Comparison of ENCODE assay signal across 20 mouse cellular contexts in the genomic region with DNA sequence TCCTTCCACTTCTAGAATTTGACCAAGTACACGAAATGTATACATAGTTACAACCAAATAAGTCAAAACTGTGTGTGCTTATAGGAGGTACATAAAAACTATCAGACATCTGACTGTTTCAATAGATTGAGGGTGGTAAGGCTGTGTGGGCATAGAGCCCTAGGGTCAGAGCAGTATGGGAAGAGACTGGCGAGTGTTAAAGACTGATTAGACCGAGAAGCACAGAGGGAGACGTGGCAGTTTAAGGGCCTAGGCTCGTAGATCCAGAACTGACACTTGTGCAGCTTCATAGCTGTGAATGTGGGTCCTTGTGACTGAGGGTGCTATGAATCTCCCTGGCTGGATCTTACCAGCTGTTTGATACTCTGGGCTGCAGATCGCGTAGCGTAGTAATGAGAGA. TPM values are rescaled to one million over a fixed set of nuclear protein-coding genes. Genes with fewer than 3 reads are reported as not detected.
A peak's percentile ranks its signal among the peaks of the same experiment; 100 is the strongest.
DNase-seq lines count a peak whose midpoint lies in the region; ATAC-seq and TF ChIP-seq lines count a peak whose summit lies in the region.
"Had no signal": no experiment of that assay in that cellular context is flagged by ENCODE, and none has a peak within 500 bp of the region (broad histone marks: within the 10 kb centered on the region; RNA-seq: fewer than 3 reads in every experiment).

No protein-coding gene starts in this region.

- H3K27ac ChIP-seq in heart, embryonic 10.5 days = no peak overlapping the region
- H3K27ac ChIP-seq in left cerebral cortex, adult 2 months = peak overlapping the region; percentile 16; the same call in 1 of the 2 replicates
- H3K27ac ChIP-seq in ES-Bruce4 (ENCODE audit: insufficient read depth, low read length) = peak overlapping the region; percentile 24; the same call in 1 of the 2 replicates
- no peak overlapping the region for H3K27ac ChIP-seq in liver, embryonic 13.5 days
- no peak overlapping the region for H3K27ac ChIP-seq in hindbrain, embryonic 14.5 days
- H3K27ac ChIP-seq: hindbrain, embryonic 10.5 days; limb, embryonic 12.5 days; midbrain, embryonic 12.5 days had no signal

- no peak overlapping the region for H3K4me3 ChIP-seq in heart, embryonic 10.5 days
- no peak overlapping the region for H3K4me3 ChIP-seq in left cerebral cortex, adult 2 months
- H3K4me3 ChIP-seq in ES-Bruce4 (ENCODE audit: low read depth, low read length) = no peak overlapping the region
- H3K4me3 ChIP-seq in liver, embryonic 13.5 days (replicated peaks) = no peak overlapping the region
- H3K4me3 ChIP-seq in hindbrain, embryonic 14.5 days (replicated peaks; ENCODE audit: low read length) = no peak overlapping the region
- H3K4me3 ChIP-seq: hindbrain, embryonic 10.5 days; limb, embryonic 12.5 days; midbrain, embryonic 12.5 days; myocyte had no signal

- intact Hi-C loops in left cerebral cortex, adult 2 months (cut with DNase I) = no loop called here
- intact Hi-C loops in left cerebral cortex, postnatal 36 days (cut with DNase I) = no loop called here

- peak; percentile 54 for DNase-seq in heart, embryonic 10.5 days (ENCODE audit: low spot score)
- no peak for DNase-seq in heart, adult 11 months
- DNase-seq in left cerebral cortex, adult 2 months (ENCODE audit: extremely low spot score in 1 of 2, low spot score in 2 of 2) = no peak
- no peak for DNase-seq in left cerebral cortex, postnatal 36 days (ENCODE audit: low spot score in 2 of 2)
- DNase-seq in liver, embryonic 13.5 days = no peak
- DNase-seq in hindbrain, embryonic 14.5 days (ENCODE audit: low spot score) = no peak
- DNase-seq in cerebellum, postnatal 36 days = no peak
- DNase-seq: cerebellum, adult 18-20 months; right cerebral cortex, adult 18-20 months; thymus, adult 2 months had no signal

- peaks cover 49% of the 10 kb centered on the region for H3K4me1 ChIP-seq in heart, embryonic 10.5 days
- H3K4me1 ChIP-seq in ES-Bruce4 (ENCODE audit: control insufficient read depth, insufficient read depth, low read length) = peaks cover 2% of the 10 kb centered on the region
- peaks cover 29% of the 10 kb centered on the region for H3K4me1 ChIP-seq in liver, embryonic 13.5 days (replicated peaks)
- H3K4me1 ChIP-seq in hindbrain, embryonic 14.5 days (replicated peaks; ENCODE audit: control insufficient read depth, insufficient read depth, low read length) = no peaks in the 10 kb centered on the region

- no peak for TF ChIP-seq CTCF in left cerebral cortex, adult 2 months (IDR thresholded peaks at IDR 0.05)
- TF ChIP-seq CTCF in ES-Bruce4 (IDR thresholded peaks at IDR 0.05; ENCODE audit: low read depth, low read length) = no peak

- H3K27me3 ChIP-seq in heart, embryonic 10.5 days (ENCODE audit: insufficient read depth, poor library complexity, severe bottlenecking) = no peaks in the 10 kb centered on the region
- H3K27me3 ChIP-seq in ES-Bruce4 (ENCODE audit: control insufficient read depth, insufficient read depth, low read length, poor library complexity, severe bottlenecking) = no peaks in the 10 kb centered on the region
- no peaks in the 10 kb centered on the region for H3K27me3 ChIP-seq in liver, embryonic 13.5 days
- no peaks in the 10 kb centered on the region for H3K27me3 ChIP-seq in hindbrain, embryonic 14.5 days (ENCODE audit: control insufficient read depth, insufficient read depth, low read length)
- H3K27me3 ChIP-seq: limb, embryonic 12.5 days had no signal

- H3K4me2 ChIP-seq in liver, embryonic 13.5 days = no peak overlapping the region
- no peak overlapping the region for H3K4me2 ChIP-seq in hindbrain, embryonic 14.5 days (replicated peaks)
- H3K4me2 ChIP-seq: limb, embryonic 12.5 days; midbrain, embryonic 12.5 days had no signal

- no peak overlapping the region for H3K9ac ChIP-seq in ES-Bruce4 (ENCODE audit: low read depth, poor library complexity, severe bottlenecking)
- H3K9ac ChIP-seq in liver, embryonic 13.5 days = no peak overlapping the region
- H3K9ac ChIP-seq in hindbrain, embryonic 14.5 days = no peak overlapping the region
- H3K9ac ChIP-seq: limb, embryonic 12.5 days; midbrain, embryonic 12.5 days had no signal

- no peaks in the 10 kb centered on the region for H3K9me3 ChIP-seq in heart, embryonic 10.5 days
- H3K9me3 ChIP-seq in ES-Bruce4 (replicated peaks; ENCODE audit: control insufficient read depth, insufficient read depth, low read length, poor library complexity, severe bottlenecking) = no peaks in the 10 kb centered on the region
- no peaks in the 10 kb centered on the region for H3K9me3 ChIP-seq in liver, embryonic 13.5 days (replicated peaks)
- H3K9me3 ChIP-seq in hindbrain, embryonic 14.5 days (ENCODE audit: control insufficient read depth, low read length) = no peaks in the 10 kb centered on the region
- H3K9me3 ChIP-seq: hindbrain, embryonic 10.5 days; limb, embryonic 12.5 days; midbrain, embryonic 12.5 days had no signal

- 79% methylated on average over 8 of the region's 8 CpGs for WGBS in heart, embryonic 10.5 days
- 60% methylated on average over 8 of the region's 8 CpGs for WGBS in liver, embryonic 13.5 days (ENCODE audit: insufficient replicate concordance)
- WGBS in hindbrain, embryonic 14.5 days = 87% methylated on average over 8 of the region's 8 CpGs

- H3K36me3 ChIP-seq in heart, embryonic 10.5 days = peaks cover 82% of the 10 kb centered on the region
- H3K36me3 ChIP-seq in ES-Bruce4 (ENCODE audit: control insufficient read depth, insufficient read depth, low read length, poor library complexity, severe bottlenecking) = peaks cover 7% of the 10 kb centered on the region; the same call in 1 of the 2 replicates
- peaks cover 41% of the 10 kb centered on the region for H3K36me3 ChIP-seq in liver, embryonic 13.5 days
- peaks cover 92% of the 10 kb centered on the region for H3K36me3 ChIP-seq in hindbrain, embryonic 14.5 days (replicated peaks; ENCODE audit: control insufficient read depth, insufficient read depth)

- no peak for TF ChIP-seq EP300 in ES-Bruce4 (IDR thresholded peaks at IDR 0.05; ENCODE audit: insufficient read depth, low read depth, low read length)

- TF ChIP-seq POLR2A in ES-Bruce4 (IDR thresholded peaks at IDR 0.05; ENCODE audit: insufficient read depth, low read length) = no peak

- ATAC-seq in liver, embryonic 13.5 days (ENCODE audit: low read depth) = 0 out of 2 replicates have a peak, but pooled peaks have one; percentile 24
- ATAC-seq in hindbrain, embryonic 14.5 days (ENCODE audit: low FRiP score) = no peak

RNA-seq across cellular contexts. Expression of a gene that starts 3.4 kb away (rescaled TPM):
- polyA plus RNA-seq in heart, embryonic 10.5 days (2016; fragmentation: Nextera tagmentation; extraction: Ambion mirVana) = 10.2 and 13.1 TPM in 2 replicates
- 1 to 10 TPM; 3.2 to 3.6 TPM for total RNA-seq in left cerebral cortex, adult 2 months (2021)
- total RNA-seq in left cerebral cortex, postnatal 36 days (2021) = 1 to 10 TPM; 2.2 to 4.0 TPM
- 15.6 and 17.4 TPM in 2 replicates for polyA plus RNA-seq in ES-Bruce4 (2011; ENCODE audit: insufficient read depth, insufficient read length, low read depth, missing spikeins)
- polyA plus RNA-seq in liver, embryonic 13.5 days (2015; fragmentation: Nextera tagmentation; extraction: Ambion mirVana) = 3.4 and 4.4 TPM in 2 replicates
- 2.9 and 4.2 TPM in 2 replicates for polyA plus RNA-seq in hindbrain, embryonic 14.5 days (2014; fragmentation: Nextera tagmentation; extraction: Ambion mirVana)

RNA-seq across cellular contexts. Expression of a gene that starts 13.9 kb away (rescaled TPM):
- polyA plus RNA-seq in heart, embryonic 10.5 days (2016; fragmentation: Nextera tagmentation; extraction: Ambion mirVana) = 0.28 TPM in 1 of 2 replicates, not detected in the other
- not detected for total RNA-seq in left cerebral cortex, adult 2 months (2021)
- not detected for total RNA-seq in left cerebral cortex, postnatal 36 days (2021)
- not detected in 2 replicates for polyA plus RNA-seq in ES-Bruce4 (2011; ENCODE audit: insufficient read depth, insufficient read length, low read depth, missing spikeins)
- not detected in 2 replicates for polyA plus RNA-seq in liver, embryonic 13.5 days (2015; fragmentation: Nextera tagmentation; extraction: Ambion mirVana)
- 0.56 and 0.66 TPM in 2 replicates for polyA plus RNA-seq in hindbrain, embryonic 14.5 days (2014; fragmentation: Nextera tagmentation; extraction: Ambion mirVana)
- total RNA-seq: common myeloid progenitor, adult 5-6 weeks; gastrocnemius, postnatal 36 days; neutrophil, adult 5-6 weeks had no signal
- polyA plus RNA-seq: forebrain, embryonic 11.5 days; frontal cortex, adult 2 months; myocyte had no signal

RNA-seq across cellular contexts. Expression of a gene that starts 14.2 kb away (rescaled TPM):
- polyA plus RNA-seq in heart, embryonic 10.5 days (2016; fragmentation: Nextera tagmentation; extraction: Ambion mirVana) = 149 and 153 TPM in 2 replicates
- 10 to 100 TPM; 82.3 to 86.0 TPM for total RNA-seq in left cerebral cortex, adult 2 months (2021)
- total RNA-seq in left cerebral cortex, postnatal 36 days (2021) = 10 to 100 TPM; 77.9 to 80.9 TPM
- 55.4 and 68.6 TPM in 2 replicates for polyA plus RNA-seq in ES-Bruce4 (2011; ENCODE audit: insufficient read depth, insufficient read length, low read depth, missing spikeins)
- polyA plus RNA-seq in liver, embryonic 13.5 days (2015; fragmentation: Nextera tagmentation; extraction: Ambion mirVana) = 47.7 and 54.7 TPM in 2 replicates
- polyA plus RNA-seq in hindbrain, embryonic 14.5 days (2014; fragmentation: Nextera tagmentation; extraction: Ambion mirVana) = 149 and 161 TPM in 2 replicates

RNA-seq across cellular contexts. Expression of a gene that starts 34.4 kb away (rescaled TPM):
- 148 and 151 TPM in 2 replicates for polyA plus RNA-seq in heart, embryonic 10.5 days (2016; fragmentation: Nextera tagmentation; extraction: Ambion mirVana)
- 10 to 100 TPM; 72.6 to 78.5 TPM for total RNA-seq in left cerebral cortex, adult 2 months (2021)
- total RNA-seq in left cerebral cortex, postnatal 36 days (2021) = 10 to 100 TPM; 70.2 to 71.8 TPM
- polyA plus RNA-seq in ES-Bruce4 (2011; ENCODE audit: insufficient read depth, insufficient read length, low read depth, missing spikeins) = 188 and 225 TPM in 2 replicates
- 169 and 174 TPM in 2 replicates for polyA plus RNA-seq in liver, embryonic 13.5 days (2015; fragmentation: Nextera tagmentation; extraction: Ambion mirVana)
- 162 TPM in 2 replicates for polyA plus RNA-seq in hindbrain, embryonic 14.5 days (2014; fragmentation: Nextera tagmentation; extraction: Ambion mirVana)

RNA-seq across cellular contexts. Expression of a gene that starts 36.0 kb away (rescaled TPM):
- polyA plus RNA-seq in heart, embryonic 10.5 days (2016; fragmentation: Nextera tagmentation; extraction: Ambion mirVana) = 28.6 and 31.1 TPM in 2 replicates
- 100 to 1,000 TPM; 106 to 107 TPM for total RNA-seq in left cerebral cortex, adult 2 months (2021)
- 100 to 1,000 TPM in 1 of 2 experiments, 10 to 100 TPM in 1; 78.3 to 102 TPM for total RNA-seq in left cerebral cortex, postnatal 36 days (2021)
- polyA plus RNA-seq in ES-Bruce4 (2011; ENCODE audit: insufficient read depth, insufficient read length, low read depth, missing spikeins) = 21.3 and 27.2 TPM in 2 replicates
- 4.4 and 6.7 TPM in 2 replicates for polyA plus RNA-seq in liver, embryonic 13.5 days (2015; fragmentation: Nextera tagmentation; extraction: Ambion mirVana)
- polyA plus RNA-seq in hindbrain, embryonic 14.5 days (2014; fragmentation: Nextera tagmentation; extraction: Ambion mirVana) = 34.5 and 37.2 TPM in 2 replicates

Comparison
In these comparisons a context has a peak if more than half of its experiments do, and no peak if none do; other contexts are left out.
1. H3K27ac ChIP-seq: peak in left cerebral cortex, adult 2 months (single experiment) and ES-Bruce4 (single experiment); none in heart, embryonic 10.5 days (single experiment), liver, embryonic 13.5 days (single experiment) and hindbrain, embryonic 14.5 days (single experiment).